10 mouse cellular contexts compared by ENCODE assay signal in the genomic region with DNA sequence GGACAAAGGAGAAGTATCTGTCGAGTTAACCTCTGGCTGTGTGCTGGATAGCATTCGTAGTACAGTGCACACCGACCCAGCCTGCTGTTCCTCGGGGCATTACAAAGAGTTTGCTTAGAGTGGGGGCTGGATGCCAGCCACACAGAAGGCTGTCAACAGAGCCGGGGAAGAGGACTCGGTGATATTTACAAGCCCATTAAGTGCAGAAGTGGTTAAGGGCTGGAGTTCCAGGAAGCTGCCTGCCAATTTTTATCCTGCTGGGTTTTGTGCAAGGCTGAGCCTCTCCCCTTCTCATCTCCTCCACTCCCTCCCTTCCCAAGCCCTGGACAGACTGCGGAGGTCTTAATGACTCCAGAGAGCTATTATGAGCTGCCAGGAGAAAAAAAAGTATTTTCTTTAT. TPM values are rescaled to one million over a fixed set of nuclear protein-coding genes. Genes with fewer than 3 reads are reported as not detected.
A peak's percentile ranks its signal among the peaks of the same experiment; 100 is the strongest.
DNase-seq lines count a peak whose midpoint lies in the region; ATAC-seq lines count a peak whose summit lies in the region.
"Had no signal": no experiment of that assay in that cellular context is flagged by ENCODE, and none has a peak within 500 bp of the region (broad histone marks: within the 10 kb centered on the region; RNA-seq: fewer than 3 reads in every experiment).

No protein-coding gene starts in this region.

- peak; percentile 59; the same call in 1 of the 2 replicates for ATAC-seq in hindbrain, embryonic 14.5 days (ENCODE audit: low FRiP score)
- no peak for ATAC-seq in hindbrain, embryonic 11.5 days (ENCODE audit: low FRiP score)
- ATAC-seq in intestine, embryonic 15.5 days = no peak

- intact Hi-C loops in left cerebral cortex, postnatal 36 days (cut with DNase I) = no loop called here

- no peak overlapping the region for H3K4me3 ChIP-seq in hindbrain, embryonic 14.5 days (replicated peaks; ENCODE audit: low read length)
- no peak overlapping the region for H3K4me3 ChIP-seq in hindbrain, embryonic 11.5 days (ENCODE audit: low read depth, low read length)
- H3K4me3 ChIP-seq in intestine, embryonic 15.5 days (replicated peaks) = no peak overlapping the region
- H3K4me3 ChIP-seq: embryonic facial prominence, embryonic 12.5 days; liver, embryonic 15.5 days had no signal

- DNase-seq in adrenal gland, postnatal 10 days = peak; percentile 3
- no peak for DNase-seq in adrenal gland, adult 2 months
- DNase-seq in hindbrain, embryonic 14.5 days (ENCODE audit: low spot score) = peak; percentile 59
- DNase-seq in hindbrain, embryonic 11.5 days (ENCODE audit: low spot score) = no peak
- DNase-seq in forelimb bud, embryonic 11.5 days (ENCODE audit: low read depth, low spot score) = peak; percentile 25
- DNase-seq in lung, postnatal 36 days = peak; percentile 55
- no peak for DNase-seq in left cerebral cortex, postnatal 36 days (ENCODE audit: low spot score in 2 of 2)

- H3K27ac ChIP-seq in hindbrain, embryonic 14.5 days = peak overlapping the region; percentile 64
- H3K27ac ChIP-seq in hindbrain, embryonic 11.5 days (ENCODE audit: low read depth, low read length) = no peak overlapping the region
- H3K27ac ChIP-seq in intestine, embryonic 15.5 days = no peak overlapping the region
- H3K27ac ChIP-seq: embryonic facial prominence, embryonic 12.5 days; liver, embryonic 15.5 days had no signal

- peaks cover 17% of the 10 kb centered on the region for H3K4me1 ChIP-seq in hindbrain, embryonic 14.5 days (replicated peaks; ENCODE audit: control insufficient read depth, insufficient read depth, low read length)
- H3K4me1 ChIP-seq in hindbrain, embryonic 11.5 days (replicated peaks; ENCODE audit: control insufficient read depth, insufficient read depth, low read length) = no peaks in the 10 kb centered on the region
- H3K4me1 ChIP-seq in intestine, embryonic 15.5 days (replicated peaks) = no peaks in the 10 kb centered on the region
- H3K4me1 ChIP-seq: liver, embryonic 15.5 days had no signal

- no peaks in the 10 kb centered on the region for H3K27me3 ChIP-seq in hindbrain, embryonic 14.5 days (ENCODE audit: control insufficient read depth, insufficient read depth, low read length)
- H3K27me3 ChIP-seq in hindbrain, embryonic 11.5 days (ENCODE audit: control insufficient read depth, insufficient read depth, low read length) = no peaks in the 10 kb centered on the region
- H3K27me3 ChIP-seq in intestine, embryonic 15.5 days (replicated peaks) = 0 out of 2 replicates have a peak, but pooled peaks cover 3% of the 10 kb centered on the region
- H3K27me3 ChIP-seq: embryonic facial prominence, embryonic 12.5 days; liver, embryonic 15.5 days had no signal

- no peaks in the 10 kb centered on the region for H3K36me3 ChIP-seq in hindbrain, embryonic 14.5 days (replicated peaks; ENCODE audit: control insufficient read depth, insufficient read depth)
- H3K36me3 ChIP-seq in hindbrain, embryonic 11.5 days (ENCODE audit: control insufficient read depth, insufficient read depth, low read length) = no peaks in the 10 kb centered on the region
- H3K36me3 ChIP-seq in intestine, embryonic 15.5 days = no peaks in the 10 kb centered on the region
- H3K36me3 ChIP-seq: embryonic facial prominence, embryonic 12.5 days; liver, embryonic 15.5 days had no signal

- H3K9me3 ChIP-seq in hindbrain, embryonic 14.5 days (ENCODE audit: control insufficient read depth, low read length) = 0 out of 2 replicates have a peak, but pooled peaks cover 2% of the 10 kb centered on the region
- H3K9me3 ChIP-seq in hindbrain, embryonic 11.5 days (ENCODE audit: control insufficient read depth, low read length) = no peaks in the 10 kb centered on the region
- H3K9me3 ChIP-seq in intestine, embryonic 15.5 days = no peaks in the 10 kb centered on the region
- H3K9me3 ChIP-seq: embryonic facial prominence, embryonic 12.5 days; liver, embryonic 15.5 days had no signal

- peak overlapping the region; percentile 33 for H3K4me2 ChIP-seq in hindbrain, embryonic 14.5 days (replicated peaks)
- no peak overlapping the region for H3K4me2 ChIP-seq in hindbrain, embryonic 11.5 days (replicated peaks; ENCODE audit: low read depth, low read length)
- H3K4me2 ChIP-seq in intestine, embryonic 15.5 days (replicated peaks) = no peak overlapping the region
- H3K4me2 ChIP-seq: embryonic facial prominence, embryonic 12.5 days; liver, embryonic 15.5 days had no signal

- no peak overlapping the region for H3K9ac ChIP-seq in hindbrain, embryonic 14.5 days
- no peak overlapping the region for H3K9ac ChIP-seq in hindbrain, embryonic 11.5 days (ENCODE audit: low read depth, low read length)
- no peak overlapping the region for H3K9ac ChIP-seq in intestine, embryonic 15.5 days
- H3K9ac ChIP-seq: embryonic facial prominence, embryonic 12.5 days; liver, embryonic 15.5 days had no signal

- WGBS in hindbrain, embryonic 14.5 days = 31% methylated on average over 7 of the region's 7 CpGs
- WGBS in hindbrain, embryonic 11.5 days = 70% methylated on average over 7 of the region's 7 CpGs
- 25% methylated on average over 7 of the region's 7 CpGs for WGBS in intestine, embryonic 15.5 days

RNA-seq across cellular contexts. Expression of a gene that starts 21.8 kb away (rescaled TPM):
- under 1 TPM; 0.15 to 0.45 TPM for total RNA-seq in adrenal gland, postnatal 10 days (2021)
- under 1 TPM; 0.14 to 0.17 TPM for total RNA-seq in adrenal gland, adult 2 months (2021)
- 0.10 and 0.15 TPM in 2 replicates for polyA plus RNA-seq in adrenal gland, adult 2 months (2012; rRNA removed)
- polyA plus RNA-seq in hindbrain, embryonic 14.5 days (2014; fragmentation: Nextera tagmentation; extraction: Ambion mirVana) = 0.74 and 0.83 TPM in 2 replicates
- 0.61 and 0.62 TPM in 2 replicates for polyA plus RNA-seq in hindbrain, embryonic 11.5 days (2014; fragmentation: Nextera tagmentation; extraction: Ambion mirVana)
- 0.58 and 0.71 TPM in 2 replicates for polyA plus RNA-seq in intestine, embryonic 15.5 days (2015; fragmentation: Nextera tagmentation; extraction: Ambion mirVana)
- total RNA-seq in left cerebral cortex, postnatal 36 days (2021) = 1 to 10 TPM in 1 of 2 experiments, under 1 TPM in 1; 0.96 to 1.9 TPM

RNA-seq across cellular contexts. Expression of a gene that starts 25.1 kb away (rescaled TPM):
- 10 to 100 TPM; 27.4 to 32.4 TPM for total RNA-seq in adrenal gland, postnatal 10 days (2021)
- 10 to 100 TPM; 31.8 to 44.1 TPM for total RNA-seq in adrenal gland, adult 2 months (2021)
- polyA plus RNA-seq in adrenal gland, adult 2 months (2012; rRNA removed) = 6.0 and 6.6 TPM in 2 replicates
- 24.2 and 25.3 TPM in 2 replicates for polyA plus RNA-seq in hindbrain, embryonic 14.5 days (2014; fragmentation: Nextera tagmentation; extraction: Ambion mirVana)
- polyA plus RNA-seq in hindbrain, embryonic 11.5 days (2014; fragmentation: Nextera tagmentation; extraction: Ambion mirVana) = 63.3 and 65.0 TPM in 2 replicates
- polyA plus RNA-seq in intestine, embryonic 15.5 days (2015; fragmentation: Nextera tagmentation; extraction: Ambion mirVana) = 36.8 and 40.4 TPM in 2 replicates
- total RNA-seq in left cerebral cortex, postnatal 36 days (2021) = 10 to 100 TPM; 32.5 to 33.1 TPM

RNA-seq across cellular contexts. Expression of a gene that starts 42.2 kb away (rescaled TPM):
- total RNA-seq in adrenal gland, postnatal 10 days (2021) = 1 to 10 TPM; 1.3 to 2.5 TPM
- 1 to 10 TPM; 1.7 to 1.8 TPM for total RNA-seq in adrenal gland, adult 2 months (2021)
- 5.2 and 5.5 TPM in 2 replicates for polyA plus RNA-seq in adrenal gland, adult 2 months (2012; rRNA removed)
- 5.8 and 8.8 TPM in 2 replicates for polyA plus RNA-seq in hindbrain, embryonic 14.5 days (2014; fragmentation: Nextera tagmentation; extraction: Ambion mirVana)
- polyA plus RNA-seq in hindbrain, embryonic 11.5 days (2014; fragmentation: Nextera tagmentation; extraction: Ambion mirVana) = 34.6 and 44.1 TPM in 2 replicates
- 0.76 and 1.6 TPM in 2 replicates for polyA plus RNA-seq in intestine, embryonic 15.5 days (2015; fragmentation: Nextera tagmentation; extraction: Ambion mirVana)
- 10 to 100 TPM; 11.0 to 18.6 TPM for total RNA-seq in left cerebral cortex, postnatal 36 days (2021)

Comparison
In these comparisons a context has a peak if more than half of its experiments do, and no peak if none do; other contexts are left out.
1. DNase-seq: peak in adrenal gland, postnatal 10 days (single experiment), hindbrain, embryonic 14.5 days (single experiment), forelimb bud, embryonic 11.5 days (single experiment) and lung, postnatal 36 days (single experiment); none in adrenal gland, adult 2 months (single experiment), hindbrain, embryonic 11.5 days (single experiment) and left cerebral cortex, postnatal 36 days (0 of 2).